Mouse (Mus musculus): ENCODE measurements around the gene Iqsec2. TPM values are rescaled to one million over a fixed set of nuclear protein-coding genes. Genes with fewer than 3 reads are reported as not detected.

Iqsec2 gene
- polyA plus RNA-seq, 1 experiment = 10.8 TPM

DNA sequence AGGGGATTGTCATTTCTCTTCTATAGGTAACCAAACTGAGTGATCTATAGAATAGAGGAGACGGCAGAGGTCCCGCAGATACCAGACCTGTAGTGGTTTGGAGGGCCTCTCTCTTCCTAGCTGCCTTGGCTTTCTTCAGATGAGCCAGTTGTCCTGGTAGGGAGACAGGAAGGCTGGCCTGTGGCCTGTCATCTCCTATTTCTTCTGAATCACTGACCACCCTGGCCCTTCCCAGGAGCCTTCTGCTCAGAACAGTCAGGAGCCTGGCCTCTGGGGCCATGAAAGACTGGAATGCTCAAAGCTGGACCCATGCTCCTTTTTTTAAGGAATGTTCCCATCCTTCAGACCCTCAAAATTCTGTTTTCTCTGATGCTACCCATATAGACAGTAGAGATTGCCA, 33.8 kb downstream of the Iqsec2 start:
- WGBS = 95% methylated on average over 2 of the region's 2 CpGs
- no peak for DNase-seq (ENCODE audit: low read depth, low spot score)

DNA sequence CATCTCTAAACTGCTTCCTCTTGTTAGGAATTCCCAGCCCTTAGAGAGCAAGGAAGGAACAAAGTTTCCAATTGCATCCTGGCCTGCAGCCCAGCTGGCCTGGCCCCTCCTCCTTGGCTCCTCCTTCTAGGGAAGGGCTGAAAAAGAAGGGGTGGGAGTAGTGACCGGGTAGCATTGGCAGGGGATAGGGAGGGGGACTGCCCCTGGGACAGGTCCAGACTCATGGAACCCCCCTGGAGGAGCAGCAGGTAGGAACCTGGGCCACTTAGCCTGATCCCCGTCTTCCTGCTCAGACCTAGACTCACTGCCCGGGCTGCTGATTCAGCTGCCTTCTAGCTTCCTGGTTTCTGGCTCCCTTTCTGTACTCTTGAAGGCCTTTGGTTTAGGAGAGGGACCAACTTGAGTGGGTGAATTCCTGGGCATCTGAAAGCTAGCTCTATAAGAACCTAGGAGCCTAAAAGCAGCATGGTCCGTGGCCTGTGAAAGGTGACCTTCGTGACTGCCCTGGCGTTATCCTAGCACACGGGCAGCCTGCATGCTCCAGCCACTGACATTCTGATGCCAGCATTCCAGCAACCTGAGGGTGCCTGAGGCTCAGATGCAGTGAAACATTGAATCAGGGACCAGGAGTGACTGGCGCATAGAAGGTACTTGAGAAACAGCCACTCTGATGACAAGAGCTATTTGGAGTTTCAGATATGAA, 34.9 kb downstream of the Iqsec2 start:
- DNase-seq (ENCODE audit: low read depth, low spot score) = no peak
- 20% methylated on average over 8 of the region's 8 CpGs for WGBS

DNA sequence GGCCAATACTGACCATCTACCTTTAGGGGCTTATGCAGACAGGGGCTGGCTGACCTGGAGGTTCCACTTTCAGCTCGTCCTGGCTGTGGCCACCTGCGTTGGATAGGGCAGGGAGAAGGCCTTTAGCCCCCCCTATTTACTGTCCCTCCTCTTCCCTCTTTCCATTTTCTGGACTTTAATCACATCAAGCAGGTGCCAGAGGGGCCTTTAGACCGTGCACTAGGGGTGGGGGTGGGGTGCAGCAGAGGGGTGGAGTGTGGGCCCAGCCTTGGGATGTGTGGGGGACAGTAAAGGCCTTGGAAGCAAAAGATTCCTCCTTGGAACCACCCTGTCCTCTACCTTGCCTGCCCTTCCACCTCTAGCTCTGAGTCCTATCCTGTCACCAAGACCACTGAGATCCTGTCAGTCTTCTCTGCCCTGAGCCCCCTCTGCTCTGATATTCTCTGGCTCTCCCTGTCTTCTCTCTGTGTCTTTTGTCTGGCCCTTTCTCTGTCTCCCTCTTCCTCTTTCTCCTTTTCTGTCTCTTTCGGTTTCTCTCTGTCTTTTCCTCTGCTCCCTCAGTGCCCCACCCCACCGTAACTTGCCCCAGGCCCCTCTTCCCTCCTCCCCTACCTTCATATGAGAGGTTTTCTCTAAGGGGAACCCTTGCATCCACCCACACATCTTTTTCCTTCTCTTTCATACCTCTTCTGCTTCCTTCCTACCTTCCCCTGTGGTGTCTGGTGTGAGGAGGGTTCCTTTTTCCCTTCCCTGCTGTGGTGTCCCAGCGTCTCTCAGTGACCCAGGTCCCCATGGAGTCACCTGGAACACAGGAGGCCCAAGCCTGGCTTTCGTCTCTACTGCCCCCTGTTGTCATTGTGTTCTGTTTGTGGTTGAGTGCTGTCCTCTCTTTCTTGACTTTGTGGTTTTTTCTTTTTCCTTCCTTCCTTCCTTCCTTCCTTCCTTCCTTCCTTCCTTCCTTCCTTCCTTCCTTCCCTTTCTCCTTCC, 35.9 kb downstream of the Iqsec2 start:
- DNase-seq (ENCODE audit: low read depth, low spot score) = no peak
- WGBS = 37% methylated on average over 7 of the region's 7 CpGs

DNA sequence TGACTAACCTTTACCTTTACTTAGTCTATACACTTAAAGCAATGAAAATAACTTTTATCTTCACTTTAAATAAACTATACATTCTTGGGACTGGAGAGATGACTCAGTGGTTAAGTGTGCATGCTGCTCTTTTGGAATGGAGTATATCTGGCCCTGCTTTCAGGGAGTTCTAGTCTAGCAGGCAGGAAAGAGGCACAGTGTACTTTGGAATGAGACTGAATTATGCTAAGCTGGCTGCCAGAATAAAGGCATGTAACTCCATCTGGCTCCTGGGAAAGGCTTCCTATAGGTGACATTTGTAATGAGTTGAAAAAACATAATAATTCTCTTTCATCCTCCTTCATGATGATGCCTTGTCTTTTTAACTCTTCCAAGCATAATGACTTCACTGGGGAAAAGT, 43.1 kb downstream of the Iqsec2 start:
- DNase-seq (ENCODE audit: low read depth, low spot score) = no peak

DNA sequence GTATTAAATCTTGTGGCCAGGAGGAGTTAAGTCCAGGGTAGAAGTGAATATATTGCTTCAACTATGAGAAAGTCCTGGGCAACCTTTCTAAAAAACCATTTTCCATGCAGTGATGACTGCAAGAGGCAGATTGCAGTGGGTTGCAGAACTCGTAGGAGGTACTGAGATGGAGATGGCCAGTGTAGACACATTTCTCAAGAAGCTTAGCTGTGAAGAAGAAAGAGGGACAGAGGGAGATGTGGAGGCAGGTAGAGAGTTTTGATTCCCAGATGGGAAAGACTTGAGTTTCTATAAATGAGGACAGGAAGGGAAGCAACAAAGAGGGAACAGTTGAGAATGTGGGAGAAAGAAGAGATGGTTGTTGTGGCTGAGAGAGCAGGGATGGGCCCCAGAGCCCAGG, 47.2 kb downstream of the Iqsec2 start:
- DNase-seq (ENCODE audit: low read depth, low spot score) = no peak
- 83% methylated on average over 1 of the region's 1 CpGs for WGBS

DNA sequence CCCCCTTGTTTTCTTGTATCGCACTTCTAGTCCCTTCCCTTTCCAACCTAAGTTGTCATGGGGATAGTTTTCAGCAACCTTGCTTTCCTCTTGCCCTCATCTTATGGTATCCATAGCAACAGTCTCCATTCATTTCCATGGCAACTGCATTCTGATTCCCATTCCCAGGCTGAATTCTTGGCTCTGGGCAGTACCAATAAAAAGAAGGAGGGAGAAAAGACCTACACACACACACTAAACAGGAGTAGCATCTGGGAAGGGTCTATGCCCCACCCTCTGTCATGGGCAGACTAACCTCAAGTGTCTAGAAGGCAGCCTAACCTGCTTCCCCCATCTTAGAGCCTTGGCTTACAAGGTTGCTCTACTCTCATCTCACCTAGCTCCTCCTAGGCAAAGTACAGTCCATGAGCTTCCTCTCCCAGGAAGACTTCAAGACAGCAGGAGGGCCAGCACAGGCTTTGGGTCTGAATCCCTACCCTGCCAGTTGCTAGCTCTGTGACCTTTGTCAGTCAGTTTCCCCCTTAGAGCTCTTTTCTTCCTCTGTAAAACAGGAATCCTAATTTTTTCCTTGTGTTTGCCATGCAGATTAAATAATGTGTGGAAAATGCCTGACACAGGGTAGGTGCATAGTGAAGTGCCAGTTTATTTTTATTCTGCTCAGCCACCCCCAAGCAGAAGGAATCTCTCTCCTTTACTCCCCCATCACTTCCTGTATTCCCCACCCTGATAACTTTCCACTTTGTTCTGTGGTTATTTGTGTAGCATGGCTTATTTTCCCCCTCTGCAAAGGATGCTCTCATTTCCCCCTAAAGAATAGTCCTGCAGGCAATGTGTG, 54.0 kb downstream of the Iqsec2 start:
- DNase-seq (ENCODE audit: low read depth, low spot score) = no peak
- WGBS = 84% methylated on average over 1 of the region's 1 CpGs

DNA sequence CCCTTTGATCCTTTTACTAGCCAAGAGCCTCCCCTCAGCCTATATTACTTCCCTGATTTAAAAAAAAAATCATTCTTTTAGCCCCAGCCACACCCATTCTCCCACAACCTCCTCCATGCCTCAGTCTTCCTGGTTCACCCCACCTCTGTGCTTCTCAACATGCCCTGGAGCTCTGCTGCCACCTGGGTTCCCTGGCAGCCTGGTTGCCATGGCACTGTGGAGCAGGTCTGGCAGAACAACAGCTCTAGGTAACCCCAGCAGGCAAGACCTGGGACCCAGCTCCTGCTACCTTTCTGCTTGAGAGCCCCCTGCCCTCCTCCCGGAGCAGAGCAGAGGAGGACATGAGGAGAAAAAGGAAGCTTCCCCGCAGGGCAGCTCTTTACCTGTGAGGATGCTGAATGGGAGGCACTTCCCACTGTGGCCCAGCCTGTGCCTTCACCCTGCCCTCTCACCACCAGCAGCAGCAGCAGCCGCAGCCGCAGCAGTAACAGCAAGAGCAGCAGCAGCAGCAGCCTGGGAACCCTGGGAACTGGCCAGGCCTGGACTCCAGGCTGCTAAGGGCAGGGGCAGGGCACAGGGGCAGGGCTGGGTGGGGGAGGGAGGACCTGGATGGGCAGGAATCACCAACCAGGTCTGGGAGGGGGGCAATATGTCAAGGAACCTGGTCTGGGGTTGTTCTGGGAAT, 57.8 kb downstream of the Iqsec2 start:
- no peak for DNase-seq (ENCODE audit: low read depth, low spot score)
- 30% methylated on average over 4 of the region's 4 CpGs for WGBS

DNA sequence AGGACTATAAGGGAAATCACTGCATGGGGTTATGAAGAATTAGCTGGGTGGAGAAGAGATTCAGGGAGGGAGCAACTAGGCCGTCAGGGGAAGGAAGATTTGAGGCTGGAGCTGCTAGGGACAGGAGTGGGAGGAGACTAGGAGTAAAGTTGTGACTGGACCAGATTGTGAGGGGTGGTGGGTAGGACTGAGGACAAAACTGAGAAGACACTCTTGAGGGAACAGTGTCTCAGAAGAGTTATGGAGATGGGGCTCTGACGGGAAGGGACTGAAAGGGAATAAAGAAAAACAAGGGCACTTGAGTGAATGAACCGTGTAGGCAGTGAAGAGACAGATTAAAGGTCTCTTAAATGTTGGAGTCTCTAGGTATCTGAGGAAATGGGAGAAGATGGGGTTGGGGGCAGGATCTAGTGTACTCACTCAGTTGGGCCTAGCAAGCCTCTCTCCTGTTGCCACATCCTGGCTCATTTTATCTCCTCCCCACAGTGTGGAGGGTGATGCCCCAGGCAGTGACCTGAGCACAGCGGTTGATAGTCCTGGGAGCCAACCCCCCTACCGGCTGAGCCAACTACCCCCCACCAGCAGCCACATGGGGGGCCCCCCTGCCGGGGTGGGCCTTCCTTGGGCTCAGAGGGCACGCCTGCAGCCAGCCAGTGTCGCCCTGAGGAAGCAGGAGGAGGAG, 58.5 kb downstream of the Iqsec2 start:
- WGBS = 57% methylated on average over 8 of the region's 8 CpGs

DNA sequence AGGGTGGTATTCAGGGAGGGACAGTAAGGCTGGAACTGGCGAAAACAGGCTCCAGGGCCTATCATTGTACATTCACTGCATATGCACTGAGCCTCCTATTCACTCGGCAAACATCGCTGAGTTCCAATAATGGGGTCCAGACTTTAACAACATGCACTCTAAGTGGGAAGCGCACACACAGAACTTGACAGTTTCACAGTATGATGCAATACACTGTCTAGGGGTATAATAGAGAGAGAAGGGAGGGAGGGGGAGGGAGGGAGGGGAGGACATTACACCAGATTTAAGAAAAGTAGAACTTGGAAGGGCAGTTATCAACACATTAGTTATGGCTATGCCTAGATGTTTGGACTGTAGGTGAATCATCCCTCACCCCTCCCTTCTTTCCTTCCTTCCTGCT, 59.2 kb downstream of the Iqsec2 start:
- DNase-seq (ENCODE audit: low read depth, low spot score) = no peak
- 75% methylated on average over 4 of the region's 4 CpGs for WGBS

More for the DNA sequence above, 58.5 kb downstream of the Iqsec2 start:
- no peak for DNase-seq (ENCODE audit: low read depth, low spot score)

DNA sequence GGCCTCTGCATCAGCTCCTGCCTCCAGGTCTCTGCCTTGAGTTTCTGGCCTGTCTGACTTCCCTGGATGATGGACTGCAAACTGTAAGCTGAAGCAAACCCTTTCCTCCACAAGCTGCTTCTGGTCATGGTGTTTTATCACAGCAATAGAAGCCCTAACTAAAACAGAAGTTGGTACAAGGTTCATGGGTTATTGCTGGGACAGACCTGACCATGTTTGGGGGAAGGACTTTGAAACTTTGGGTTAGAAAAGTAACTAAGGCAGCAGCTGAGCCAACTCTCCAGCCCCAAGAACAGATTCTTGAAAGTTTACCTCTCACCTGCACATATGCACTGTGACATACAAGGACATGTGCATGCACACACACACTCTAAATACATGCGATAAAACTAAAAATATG, 61.4 kb downstream of the Iqsec2 start:
- 69% methylated on average over 1 of the region's 1 CpGs for WGBS
- DNase-seq (ENCODE audit: low read depth, low spot score) = peak; percentile 14

DNA sequence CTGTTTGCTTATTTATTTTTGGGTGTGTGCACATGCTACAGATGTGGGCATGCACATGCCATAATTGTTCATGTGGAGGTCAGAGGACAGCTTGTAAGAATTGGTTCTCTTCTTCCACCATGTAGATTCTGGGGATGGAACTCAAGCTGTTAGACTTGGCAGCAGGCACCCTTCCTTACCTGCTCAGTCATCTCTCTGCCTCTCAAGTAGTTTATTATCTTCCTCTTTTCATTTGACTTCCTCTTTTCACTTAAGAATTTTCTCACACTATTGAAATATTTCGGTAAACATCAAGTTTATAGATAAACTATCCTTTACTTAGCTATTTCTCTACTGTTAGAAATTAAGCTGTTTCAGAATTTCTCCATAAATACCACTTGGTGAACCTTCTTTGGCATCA, 70.6 kb downstream of the Iqsec2 start:
- no peak for DNase-seq (ENCODE audit: low read depth, low spot score)
- 75% methylated on average over 1 of the region's 1 CpGs for WGBS

DNA sequence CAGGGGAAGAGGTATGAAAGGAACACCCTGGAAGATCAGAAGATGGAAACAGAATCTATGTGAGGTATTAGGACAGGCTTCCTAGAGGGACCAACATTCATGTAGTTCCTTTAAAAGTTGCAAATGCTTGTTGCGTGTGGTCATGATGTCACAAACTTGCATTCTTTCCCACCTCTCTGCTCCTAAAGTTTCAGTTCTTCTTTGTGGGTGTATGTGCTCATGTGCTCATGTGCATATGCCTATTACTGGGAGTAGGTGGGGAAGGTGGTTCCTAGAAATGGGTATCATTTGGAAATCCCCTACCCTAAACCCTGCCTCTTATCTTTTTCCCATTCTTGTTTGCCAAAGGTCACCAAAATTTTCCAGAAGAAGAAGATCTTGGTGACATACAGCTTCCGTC, 74.5 kb downstream of the Iqsec2 start:
- WGBS = 92% methylated on average over 2 of the region's 2 CpGs

DNA sequence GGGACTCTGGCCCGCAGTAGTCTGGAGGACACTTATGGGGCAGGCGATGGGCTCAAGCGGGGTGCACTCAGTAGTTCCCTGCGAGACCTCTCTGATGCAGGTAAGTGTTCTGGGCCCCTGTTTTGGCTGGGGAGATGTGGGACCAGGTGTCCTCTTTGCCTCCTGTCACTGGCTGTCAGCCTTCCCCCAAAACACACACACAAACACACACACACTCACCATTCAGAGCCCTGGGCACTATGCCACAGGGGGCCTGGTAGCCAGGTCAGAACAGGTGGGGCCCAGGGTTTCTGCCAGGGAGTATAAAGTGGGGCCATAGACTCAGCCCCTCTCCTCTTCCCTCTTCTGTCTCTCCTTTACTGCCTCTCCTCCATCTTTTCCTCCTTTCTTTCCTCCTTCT, 77.7 kb downstream of the Iqsec2 start:
- DNase-seq (ENCODE audit: low read depth, low spot score) = no peak
- 82% methylated on average over 4 of the region's 4 CpGs for WGBS

More for the DNA sequence above, 74.5 kb downstream of the Iqsec2 start:
- DNase-seq (ENCODE audit: low read depth, low spot score) = no peak

DNA sequence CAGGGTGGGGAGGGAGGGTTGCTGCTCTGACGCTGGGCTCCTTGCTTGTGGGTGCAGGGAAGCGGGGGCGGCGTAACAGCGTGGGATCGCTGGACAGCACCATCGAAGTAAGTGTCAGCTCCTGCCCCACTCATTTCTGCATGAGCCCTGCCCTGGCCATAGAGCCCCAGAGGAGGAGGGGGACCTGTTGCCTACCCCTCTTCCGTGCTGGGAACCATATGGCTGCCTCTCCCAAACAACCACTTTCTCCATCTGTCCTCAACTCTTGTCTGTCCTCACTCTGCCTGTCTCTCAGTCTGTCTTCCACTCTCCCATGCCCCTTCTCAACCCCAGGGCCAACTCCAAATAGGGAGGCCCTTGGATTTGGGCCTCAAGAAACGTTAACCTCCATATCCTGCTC, 78.2 kb downstream of the Iqsec2 start:
- DNase-seq (ENCODE audit: low read depth, low spot score) = no peak
- WGBS = 63% methylated on average over 9 of the region's 9 CpGs

DNA sequence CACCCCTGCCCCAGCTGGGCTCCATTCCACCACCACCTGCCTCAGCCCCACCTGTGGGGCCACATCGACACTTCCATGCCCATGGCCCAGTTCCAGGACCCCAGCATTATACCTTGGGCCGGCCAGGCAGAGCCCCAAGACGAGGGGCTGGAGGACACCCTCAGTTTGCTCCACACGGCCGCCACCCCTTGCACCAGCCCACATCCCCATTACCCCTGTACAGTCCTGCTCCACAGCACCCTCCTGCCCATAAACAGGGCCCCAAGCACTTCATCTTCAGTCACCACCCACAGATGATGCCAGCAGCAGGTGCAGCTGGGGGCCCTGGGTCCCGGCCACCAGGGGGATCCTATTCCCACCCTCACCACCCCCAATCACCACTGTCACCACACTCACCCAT, 79.2 kb downstream of the Iqsec2 start:
- DNase-seq (ENCODE audit: low read depth, low spot score) = no peak
- WGBS = 87% methylated on average over 6 of the region's 6 CpGs

DNA sequence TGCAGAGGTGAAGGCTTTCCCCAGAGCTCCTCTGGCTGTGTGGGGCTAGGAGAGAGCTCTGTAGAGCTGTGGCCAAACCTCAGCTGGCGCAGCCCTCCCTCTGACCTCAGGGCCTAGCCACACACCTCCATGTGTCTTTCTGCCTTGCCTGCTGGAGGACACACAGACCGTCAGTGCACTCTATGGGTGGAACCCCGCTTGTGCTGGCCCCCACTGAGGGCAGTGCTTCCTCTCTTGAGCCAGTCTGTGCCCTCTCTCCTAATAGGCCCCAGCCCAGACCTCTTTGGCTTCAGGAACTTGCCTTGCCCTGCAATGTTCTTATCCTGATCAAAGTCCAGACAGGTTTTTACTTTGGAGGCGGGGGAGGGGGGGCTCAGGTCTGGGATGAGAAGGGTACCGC, 80.2 kb downstream of the Iqsec2 start:
- DNase-seq (ENCODE audit: low read depth, low spot score) = no peak
- WGBS = 52% methylated on average over 5 of the region's 5 CpGs

DNA sequence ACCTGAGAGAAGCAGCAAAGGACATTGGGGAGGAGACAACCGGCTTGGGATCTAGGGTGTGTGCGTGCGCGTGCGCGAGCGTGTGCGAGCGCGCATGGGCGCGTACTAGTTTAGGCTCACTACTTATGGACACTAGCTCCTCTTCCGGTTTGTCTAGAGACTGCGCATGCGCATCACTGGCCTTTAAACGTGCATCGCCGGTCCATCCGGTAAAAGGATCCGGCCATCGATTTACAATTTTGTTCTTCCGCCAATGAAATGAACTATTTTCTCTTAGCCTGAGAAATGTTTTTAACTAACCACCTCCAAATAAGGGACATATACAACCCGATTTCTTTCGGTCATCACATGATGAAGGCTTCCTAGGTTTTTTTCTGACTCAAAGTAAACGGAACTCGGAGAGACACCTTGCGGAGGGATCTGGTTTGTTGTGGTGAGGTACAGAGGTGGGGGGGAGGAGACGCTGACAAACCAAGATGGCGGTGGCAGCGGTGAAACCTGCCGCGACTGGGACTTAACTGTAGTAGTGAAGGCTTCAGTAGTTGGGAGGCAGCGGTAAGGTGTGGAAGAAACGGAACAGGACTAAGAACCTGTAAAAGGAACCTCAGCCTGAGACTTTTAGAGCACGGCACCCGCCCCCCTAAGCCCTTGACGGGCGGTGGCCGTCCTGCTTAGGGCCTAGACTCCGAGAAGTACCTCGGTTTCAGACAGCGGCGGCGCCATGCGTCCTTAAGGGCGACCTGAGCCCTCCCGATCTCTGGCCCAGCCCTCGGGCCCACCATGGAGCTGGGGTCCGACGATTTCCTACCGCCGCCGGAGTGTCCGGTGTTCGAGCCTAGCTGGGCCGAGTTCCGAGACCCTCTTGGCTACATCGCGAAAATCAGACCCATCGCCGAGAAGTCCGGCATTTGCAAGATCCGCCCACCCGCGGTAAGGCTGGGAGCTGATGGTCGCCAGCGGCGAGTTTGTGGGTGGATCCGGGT, 89.0 kb downstream of the Iqsec2 start, which contains the start of gene Kdm5c:
Gene Kdm5c (plus strand): TSS at position 240 of the 983 bp plus-strand sequence.
- under 1% methylated on average over 69 of the region's 69 CpGs for WGBS
- DNase-seq (ENCODE audit: low read depth, low spot score) = peak; percentile 66

DNA sequence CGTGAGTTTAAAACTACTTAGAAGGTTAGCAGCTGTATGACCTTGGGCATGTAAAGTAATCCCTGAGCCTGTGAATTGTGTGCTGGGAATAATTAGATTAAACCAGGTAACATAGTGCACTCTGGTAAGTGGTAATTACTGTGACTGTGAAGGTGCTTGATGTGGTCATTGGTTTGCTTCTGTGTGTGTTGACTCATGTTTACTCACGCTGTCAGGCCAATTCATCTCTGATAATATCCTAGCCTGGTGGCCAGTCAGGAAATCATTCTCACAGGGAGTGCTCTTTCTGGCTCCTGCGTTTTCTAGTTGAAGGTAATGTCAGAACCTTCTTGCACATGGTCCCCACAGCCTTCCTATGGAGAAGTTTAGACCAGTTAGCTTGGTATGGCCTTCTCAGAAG, 90.1 kb downstream of the Iqsec2 start:
- WGBS = 5% methylated on average over 3 of the region's 3 CpGs
- DNase-seq (ENCODE audit: low read depth, low spot score) = no peak
